Mouse (Mus musculus) lung, postnatal 36 days (tissue): ENCODE results near the gene Cxcl1.

Source experiments
- DNase-seq: peaks from one replicate; pipeline ENCODE4 v3.0.0; 2022; ENCODE audit warnings: mixed read lengths

The Cxcl1 gene

DNA sequence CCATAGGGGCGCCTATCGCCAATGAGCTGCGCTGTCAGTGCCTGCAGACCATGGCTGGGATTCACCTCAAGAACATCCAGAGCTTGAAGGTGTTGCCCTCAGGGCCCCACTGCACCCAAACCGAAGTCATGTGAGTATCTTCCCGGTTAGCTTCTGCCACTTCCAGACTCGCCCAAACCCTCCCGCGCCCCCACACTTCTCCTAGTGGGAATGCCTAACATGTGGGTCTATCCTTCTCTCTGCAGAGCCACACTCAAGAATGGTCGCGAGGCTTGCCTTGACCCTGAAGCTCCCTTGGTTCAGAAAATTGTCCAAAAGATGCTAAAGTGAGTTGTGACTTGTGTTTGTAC is 398 bp downstream of the Cxcl1 start:
- no peak for DNase-seq

DNA sequence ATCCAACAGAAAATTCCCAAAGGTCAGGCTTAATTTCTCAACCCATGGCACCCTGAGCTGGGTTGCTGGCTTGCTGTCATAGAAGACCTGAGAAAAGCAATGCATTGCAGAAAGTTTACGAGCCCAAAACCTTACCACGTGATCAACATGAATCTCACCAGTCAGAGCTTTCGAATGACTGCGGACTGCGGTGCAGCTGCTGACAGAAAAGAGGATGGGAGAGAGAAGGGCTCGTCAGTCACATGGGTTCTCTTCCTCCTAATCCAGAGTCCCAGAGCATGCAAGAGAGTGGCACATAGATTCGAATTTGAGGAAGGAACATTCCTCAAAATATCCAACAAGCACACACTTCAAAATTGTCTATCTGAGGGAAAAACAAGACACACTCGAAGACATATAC is 3.2 kb downstream of the Cxcl1 start:
- DNase-seq: no peak

DNA sequence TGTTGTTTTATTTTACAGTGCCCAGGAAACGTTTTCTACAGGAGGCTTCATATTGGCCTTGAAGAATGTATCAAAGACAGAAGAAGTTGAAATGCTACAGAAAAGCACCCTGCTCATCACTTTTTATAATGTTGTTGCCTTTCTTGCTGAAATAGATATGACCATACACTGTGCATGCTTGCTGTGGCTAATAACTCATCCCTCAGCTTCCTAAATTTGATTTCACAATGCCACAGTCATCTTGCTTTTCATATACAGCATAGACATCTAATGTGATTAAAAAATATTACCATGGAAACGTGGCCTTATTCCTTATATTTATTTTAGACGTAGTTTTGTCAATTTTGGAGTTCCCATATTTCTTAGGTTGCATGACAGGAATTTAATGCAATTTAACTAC is 6.4 kb downstream of the Cxcl1 start:
- DNase-seq: no peak

DNA sequence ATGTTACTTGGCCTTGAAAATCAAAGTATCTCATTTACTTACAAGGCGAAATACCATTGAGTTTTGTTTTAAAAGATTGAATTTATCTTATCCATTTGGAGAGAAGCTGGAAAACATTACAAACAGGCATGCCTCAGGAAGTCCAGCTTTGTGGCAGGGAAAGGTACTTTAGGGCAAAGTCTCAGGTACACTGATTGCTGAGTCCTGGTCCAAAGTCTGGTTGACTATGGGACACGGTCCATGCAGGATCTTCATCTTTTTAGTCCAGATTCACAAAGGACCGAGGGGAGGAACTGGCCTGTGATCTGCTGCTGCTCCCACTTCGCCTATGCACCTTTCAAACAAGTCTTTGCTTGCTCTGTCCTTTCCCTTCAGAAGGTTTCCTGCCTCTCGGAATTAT is 8.3 kb downstream of the Cxcl1 start:
- DNase-seq: no peak

DNA sequence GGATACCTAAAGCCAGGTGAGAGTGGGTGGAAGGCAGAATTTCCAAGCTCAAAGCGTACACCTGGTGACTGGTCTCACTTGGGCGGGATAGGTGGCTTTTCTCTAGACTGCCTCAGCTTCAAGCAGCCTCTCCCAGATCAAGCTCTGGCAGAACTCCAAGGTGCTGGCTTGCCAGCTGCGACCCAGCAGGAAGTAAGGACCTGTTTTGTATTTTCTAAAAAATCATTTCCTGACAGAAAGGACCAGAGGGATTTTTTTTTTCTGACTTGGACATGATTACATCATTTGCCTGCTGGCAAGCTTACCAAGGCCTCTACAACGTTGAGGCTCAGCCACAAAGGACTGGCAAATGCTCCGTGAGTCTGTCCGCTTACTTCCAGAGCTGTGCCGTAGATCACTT is 9.1 kb downstream of the Cxcl1 start:
- peak; percentile 76 for DNase-seq

DNA sequence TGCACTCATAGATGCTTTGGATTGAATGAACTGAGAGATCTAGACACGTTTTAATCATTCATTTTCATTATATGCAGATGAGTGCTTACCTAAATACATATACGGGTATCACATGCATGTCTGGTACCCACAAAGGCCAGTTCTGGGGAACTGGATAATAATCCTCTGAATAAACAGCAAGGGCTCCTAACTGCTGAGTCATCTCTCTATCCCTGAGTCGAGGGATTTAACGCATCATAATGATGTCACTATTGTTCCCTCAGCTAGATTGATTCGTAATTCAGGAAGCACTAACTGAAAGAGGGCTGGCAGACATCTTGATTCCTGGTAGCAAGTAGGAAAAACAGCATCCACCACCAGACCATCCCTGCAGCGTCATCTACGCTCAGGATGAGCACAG is 9.6 kb downstream of the Cxcl1 start:
- DNase-seq: no peak

DNA sequence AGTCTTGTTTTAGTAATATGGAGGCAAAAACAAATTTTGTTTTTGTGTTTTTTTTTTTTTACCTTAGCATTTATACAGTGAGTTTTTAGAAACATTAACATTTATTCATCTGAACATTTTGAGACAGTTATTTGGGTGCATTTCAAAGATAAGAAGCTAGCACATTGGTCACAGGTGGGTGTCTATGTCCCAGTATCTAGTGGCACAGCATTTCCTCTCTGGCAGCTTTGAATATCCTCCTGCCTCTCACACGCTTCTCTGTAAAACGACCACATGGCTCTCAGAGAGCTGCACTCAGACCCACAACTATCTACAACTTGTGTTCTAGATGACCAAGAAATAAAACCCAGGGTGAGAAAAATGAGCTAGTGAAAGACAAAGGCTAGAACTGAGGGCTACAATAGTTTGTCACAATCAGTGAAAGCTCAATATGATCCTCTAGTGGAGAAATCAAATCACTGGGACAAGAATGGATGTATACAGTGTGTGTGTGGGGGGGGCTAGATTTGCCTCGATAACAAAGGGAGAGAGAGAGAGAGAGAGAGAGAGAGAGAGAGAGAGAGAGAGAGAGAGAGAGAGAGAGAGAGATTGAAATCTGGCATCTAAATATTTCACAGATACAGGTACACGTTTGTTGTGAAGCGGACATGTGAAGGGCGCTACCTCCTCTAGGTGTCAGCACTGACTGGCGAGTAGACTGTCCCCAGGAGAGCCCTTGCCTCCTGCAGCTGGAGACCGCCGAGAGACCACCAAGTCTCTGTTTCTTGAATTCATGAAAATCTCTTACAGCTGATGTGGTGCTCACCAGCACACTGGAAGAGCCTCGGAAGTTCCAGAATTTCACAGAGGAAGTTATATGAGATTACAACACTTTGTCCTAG is 11.6 kb downstream of the Cxcl1 start:
- DNase-seq: peak; percentile 35

DNA sequence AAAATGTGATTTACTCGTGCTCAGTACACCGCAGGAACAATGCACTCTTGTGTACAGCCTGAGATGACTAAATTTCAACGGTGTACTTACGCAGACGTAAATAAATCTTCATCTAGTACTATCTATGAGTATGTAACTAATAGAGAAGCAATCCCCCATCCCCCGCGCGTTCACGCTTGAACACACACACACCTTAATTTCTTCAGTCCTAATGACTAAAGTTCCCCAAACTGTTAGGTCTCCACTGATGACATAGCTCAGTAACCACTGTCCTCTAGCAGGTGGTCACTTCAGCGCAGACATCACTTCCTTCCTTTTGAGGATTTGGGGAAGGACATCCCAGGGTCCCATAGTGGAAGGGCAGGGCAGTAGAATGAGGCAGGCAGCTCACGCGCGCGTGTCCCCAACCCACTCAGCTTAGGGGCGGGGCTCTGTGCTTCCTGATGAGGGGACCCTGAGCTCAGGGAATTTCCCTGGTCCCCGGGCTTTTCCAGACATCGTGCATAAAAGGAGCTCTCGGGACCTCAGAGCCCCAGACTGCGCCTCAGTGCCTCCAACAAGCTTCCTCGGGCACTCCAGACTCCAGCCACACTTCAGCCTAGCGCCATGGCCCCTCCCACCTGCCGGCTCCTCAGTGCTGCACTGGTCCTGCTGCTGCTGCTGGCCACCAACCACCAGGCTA is 12.4 kb downstream of the Cxcl1 start, which contains the start of gene Cxcl2:
Gene Cxcl2 (plus strand): TSS at position 533 of the 682 bp plus-strand sequence.
- DNase-seq: peak; percentile 27

DNA sequence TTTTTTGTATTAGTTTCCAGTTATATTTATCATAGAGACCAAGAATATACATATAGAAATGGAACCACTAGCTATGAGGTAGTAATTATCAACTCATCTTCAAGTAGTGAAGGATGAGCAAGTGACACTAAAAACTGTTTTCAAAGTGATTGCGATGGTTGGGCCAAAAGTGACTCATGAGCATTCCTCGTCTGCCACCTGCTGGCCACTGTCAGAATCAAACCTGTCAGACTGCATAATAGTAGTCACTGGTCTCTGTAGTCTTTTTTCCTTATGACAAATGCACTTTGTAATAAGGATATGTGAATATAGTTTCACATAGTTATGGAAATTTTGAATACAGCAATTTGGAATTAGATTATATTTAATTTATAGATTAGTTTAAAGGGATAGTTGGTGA is 17.9 kb downstream of the Cxcl1 start:
- peak; percentile 83 for DNase-seq

DNA sequence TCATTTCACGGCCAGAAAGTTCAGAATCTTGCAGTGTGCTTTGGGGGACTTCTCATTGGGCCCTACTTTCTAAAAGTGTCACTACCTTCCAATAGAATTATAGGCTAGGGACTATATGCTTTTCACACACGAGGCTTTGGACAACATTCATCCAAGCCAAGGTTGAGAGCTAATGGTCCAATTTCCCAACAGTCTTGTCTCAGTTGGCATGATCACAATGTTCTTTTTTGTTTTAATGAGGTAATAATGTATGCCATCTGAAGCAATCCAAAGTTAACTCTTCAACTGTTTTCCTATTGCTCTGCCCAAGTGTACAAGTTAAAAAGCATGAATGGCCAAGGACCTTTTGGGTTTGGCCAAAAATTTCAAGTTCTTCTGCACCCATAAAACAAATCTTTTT is 28.5 kb downstream of the Cxcl1 start:
- DNase-seq: no peak

DNA sequence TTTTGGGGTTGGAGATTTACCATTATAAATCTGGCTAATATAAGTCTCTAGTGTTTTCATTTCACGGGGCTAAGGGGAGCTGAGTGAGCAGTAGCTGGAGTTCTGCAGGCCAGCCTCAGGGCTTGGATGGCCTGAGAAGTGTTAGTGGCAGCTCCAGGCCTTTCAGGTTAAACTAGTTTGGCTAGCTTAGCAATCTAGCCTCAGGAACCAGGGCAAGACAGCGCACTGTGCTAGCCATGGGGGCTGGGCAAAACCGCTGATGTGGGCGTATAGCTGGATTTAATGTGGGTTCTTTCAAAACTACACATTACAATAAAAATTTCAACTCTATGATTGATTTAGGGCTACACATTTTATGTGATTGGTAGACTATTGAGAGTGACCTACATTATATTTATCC is 31.9 kb downstream of the Cxcl1 start:
- DNase-seq: peak; percentile 44

DNA sequence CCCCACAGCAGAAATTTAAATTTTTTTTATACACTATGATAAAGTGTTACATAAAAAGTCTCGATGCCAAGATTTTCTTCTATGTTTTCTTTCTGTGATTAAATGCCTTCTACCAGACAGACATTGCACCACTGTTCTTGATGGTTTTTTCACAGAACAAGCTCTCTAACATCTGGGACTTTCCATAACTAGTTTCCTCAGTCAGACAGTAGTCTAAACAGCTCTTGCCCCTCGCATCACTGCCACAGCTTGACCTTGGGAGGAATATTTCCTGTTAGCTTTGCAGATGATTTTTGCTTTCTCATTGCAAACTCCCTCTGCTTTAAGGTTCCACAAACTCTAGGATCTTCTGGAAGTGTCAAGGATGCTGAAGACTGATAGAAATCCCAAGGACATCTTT is 39.5 kb downstream of the Cxcl1 start:
- DNase-seq: no peak

DNA sequence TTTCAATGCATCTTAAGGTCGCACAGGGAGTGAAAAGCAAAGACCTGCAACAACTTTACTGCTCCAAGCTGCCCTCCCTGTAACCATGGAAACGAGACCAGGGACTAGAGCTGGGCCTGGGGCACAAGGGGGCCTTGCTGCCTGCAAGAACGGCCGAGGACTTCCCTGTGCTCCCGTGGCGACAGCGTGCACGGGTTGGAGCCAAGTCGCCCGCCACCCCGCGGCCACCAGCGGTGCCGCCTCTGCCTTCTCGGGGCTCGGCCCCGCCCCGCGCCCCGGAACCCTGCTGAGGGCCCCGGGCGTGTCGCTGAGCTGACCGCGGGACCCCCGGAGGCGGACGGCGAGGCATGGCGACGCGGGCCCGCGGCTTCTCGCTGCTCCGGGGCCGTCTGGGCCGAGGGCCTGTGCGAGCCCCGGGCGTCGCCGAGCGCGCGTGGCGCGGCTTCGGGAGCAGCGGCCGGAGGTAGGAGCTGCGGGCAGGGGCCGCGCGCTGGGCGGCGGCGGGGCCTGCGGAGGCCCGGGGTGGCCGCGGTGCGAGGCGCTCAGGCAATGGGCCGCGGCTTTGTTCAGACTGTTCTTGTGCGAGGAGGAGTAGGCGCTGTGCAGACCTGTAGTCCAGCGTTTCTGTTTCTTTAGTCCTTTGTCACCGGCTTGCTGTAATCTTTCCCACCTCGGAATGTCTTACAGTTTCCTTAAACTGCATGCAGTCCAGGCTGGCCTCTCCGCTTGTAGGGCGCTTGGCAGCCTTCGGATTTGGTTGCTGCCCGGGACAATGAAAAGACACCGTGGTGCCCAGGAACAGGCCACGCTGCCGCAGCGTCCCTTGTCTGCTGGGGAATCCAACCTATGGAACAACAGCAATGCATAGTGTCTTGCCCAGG is 40.2 kb downstream of the Cxcl1 start, which contains the start of gene Mthfd2l:
Gene Mthfd2l (plus strand): TSS at position 147 of the 881 bp plus-strand sequence.
- peak; percentile 87 for DNase-seq

DNA sequence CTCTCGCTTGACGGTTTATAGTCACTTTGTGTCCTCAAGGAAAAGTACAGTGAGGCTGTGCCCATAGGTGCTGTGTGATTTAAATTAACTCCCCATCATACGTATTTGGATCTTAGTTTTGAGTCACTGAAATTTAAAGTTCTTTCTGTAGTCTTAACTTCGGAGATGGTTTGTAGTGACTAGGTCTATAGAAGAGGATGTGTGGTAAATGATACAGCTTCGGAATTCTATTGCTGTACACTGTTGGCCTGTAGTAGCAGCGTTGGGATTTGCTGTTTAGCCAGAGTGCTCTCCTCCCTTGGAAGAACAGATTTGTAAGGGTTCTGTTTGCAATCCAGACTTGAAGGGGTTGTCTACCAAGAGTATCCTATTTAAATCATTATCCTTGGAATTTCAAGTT is 40.9 kb downstream of the Cxcl1 start:
- no peak for DNase-seq

DNA sequence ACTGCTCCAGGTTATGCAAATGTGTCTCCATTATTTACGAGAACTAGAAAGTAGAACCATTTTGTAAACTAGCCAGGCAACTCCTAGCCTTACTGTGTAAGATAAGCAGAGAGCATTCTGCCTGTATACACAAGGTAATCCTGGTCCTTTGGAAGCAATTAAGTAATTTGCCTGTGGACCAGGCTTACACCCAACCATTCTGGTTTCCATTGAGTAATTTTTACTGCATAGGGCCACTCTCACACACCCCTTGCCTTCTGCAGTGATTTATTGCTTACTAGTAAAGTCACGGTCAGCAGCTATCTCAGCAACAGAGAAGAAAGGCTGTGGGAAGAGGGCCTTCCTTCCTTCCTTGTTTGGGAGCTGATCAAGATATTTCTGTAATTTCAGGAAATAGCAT is 45.7 kb downstream of the Cxcl1 start:
- DNase-seq: no peak
